Comparison of ENCODE assay signal across 10 mouse cellular contexts in the genomic region with DNA sequence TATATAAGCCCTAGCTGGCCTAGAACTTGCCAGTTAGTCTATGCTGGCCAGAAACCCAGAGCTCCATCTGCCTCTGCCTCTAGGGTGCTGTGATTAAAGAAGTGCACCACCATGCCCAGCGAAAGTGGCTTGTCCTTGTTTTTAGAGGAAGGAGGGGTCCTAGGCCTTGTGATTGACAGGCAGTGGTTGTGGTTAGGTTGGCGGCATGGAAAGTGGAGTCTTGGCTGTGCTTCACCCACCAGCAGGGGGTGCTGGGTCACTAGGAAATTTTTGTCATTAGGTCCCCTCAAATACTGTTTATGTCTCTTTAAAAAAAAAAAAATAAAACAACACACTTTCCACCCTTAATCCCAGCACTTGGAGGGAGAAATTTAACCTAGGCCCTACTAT. TPM values are rescaled to one million over a fixed set of nuclear protein-coding genes. Genes with fewer than 3 reads are reported as not detected.
DNase-seq lines count a peak whose midpoint lies in the region; ATAC-seq and TF ChIP-seq lines count a peak whose summit lies in the region.
"Had no signal": no experiment of that assay in that cellular context is flagged by ENCODE, and none has a peak within 500 bp of the region (broad histone marks: within the 10 kb centered on the region; RNA-seq: fewer than 3 reads in every experiment).

No protein-coding gene starts in this region.

- ATAC-seq in hindbrain, embryonic 14.5 days (ENCODE audit: low FRiP score): no peak

- no peak for TF ChIP-seq POLR2A in cerebellum, adult 2 months (IDR thresholded peaks at IDR 0.05; ENCODE audit: borderline replicate concordance, insufficient read depth, low read length)

- no peaks in the 10 kb centered on the region for H3K9me3 ChIP-seq in hindbrain, embryonic 14.5 days (ENCODE audit: control insufficient read depth, low read length)
- H3K9me3 ChIP-seq: hindbrain, embryonic 15.5 days; neural tube, embryonic 12.5 days had no signal

- no peak overlapping the region for H3K4me3 ChIP-seq in cerebellum, adult 2 months (replicated peaks; ENCODE audit: insufficient read depth, low read depth, low read length)
- no peak overlapping the region for H3K4me3 ChIP-seq in hindbrain, embryonic 14.5 days (replicated peaks; ENCODE audit: low read length)
- H3K4me3 ChIP-seq: hindbrain, embryonic 15.5 days; neural tube, embryonic 12.5 days had no signal

- TF ChIP-seq CTCF in cerebellum, adult 2 months (IDR thresholded peaks at IDR 0.05; ENCODE audit: borderline replicate concordance, insufficient read depth, low read depth, low read length): no peak

- no peak overlapping the region for H3K27ac ChIP-seq in cerebellum, adult 2 months (ENCODE audit: insufficient read depth, low read length)
- H3K27ac ChIP-seq in hindbrain, embryonic 14.5 days: no peak overlapping the region
- H3K27ac ChIP-seq: neural tube, embryonic 12.5 days had no signal

- no peaks in the 10 kb centered on the region for H3K36me3 ChIP-seq in hindbrain, embryonic 14.5 days (replicated peaks; ENCODE audit: control insufficient read depth, insufficient read depth)
- H3K36me3 ChIP-seq: hindbrain, embryonic 15.5 days; neural tube, embryonic 12.5 days had no signal

- H3K9ac ChIP-seq in hindbrain, embryonic 14.5 days: no peak overlapping the region
- H3K9ac ChIP-seq: hindbrain, embryonic 15.5 days; neural tube, embryonic 12.5 days had no signal

- no peaks in the 10 kb centered on the region for H3K27me3 ChIP-seq in cerebellum, adult 2 months (ENCODE audit: control insufficient read depth, insufficient read depth, low read length)
- no peaks in the 10 kb centered on the region for H3K27me3 ChIP-seq in hindbrain, embryonic 14.5 days (ENCODE audit: control insufficient read depth, insufficient read depth, low read length)

- no peak overlapping the region for H3K4me2 ChIP-seq in hindbrain, embryonic 14.5 days (replicated peaks)
- H3K4me2 ChIP-seq: hindbrain, embryonic 15.5 days; neural tube, embryonic 12.5 days had no signal

- H3K4me1 ChIP-seq in cerebellum, adult 2 months (ENCODE audit: control insufficient read depth, insufficient read depth, low read length): no peaks in the 10 kb centered on the region
- H3K4me1 ChIP-seq in hindbrain, embryonic 14.5 days (replicated peaks; ENCODE audit: control insufficient read depth, insufficient read depth, low read length): no peaks in the 10 kb centered on the region
- H3K4me1 ChIP-seq: neural tube, embryonic 12.5 days had no signal

- DNase-seq in cerebellum, postnatal 14 days: peak; percentile 45 to 68
- DNase-seq in cerebellum, adult 2 months: no peak
- DNase-seq in right cerebral cortex, postnatal 14 days: peak; percentile 32
- DNase-seq in right cerebral cortex, postnatal 36 days (ENCODE audit: low spot score in 2 of 2): no peak
- DNase-seq in hindbrain, embryonic 14.5 days (ENCODE audit: low spot score): peak; percentile 25
- peak; percentile 29 for DNase-seq in thymus, postnatal 25 days
- no peak for DNase-seq in right cerebral cortex, adult 18-20 months
- DNase-seq in ovary, adult 18-20 months (ENCODE audit: low spot score): no peak

- 30% methylated on average over 2 of the region's 2 CpGs for WGBS in cerebellum, adult 2 months
- whole genome bisulfite sequencing in hindbrain, embryonic 14.5 days: 15% methylated on average over 2 of the region's 2 CpGs

RNA-seq across cellular contexts. Expression of a gene that starts 18.4 kb away (rescaled TPM):
- polyA plus RNA-seq in cerebellum, adult 2 months (2012; rRNA removed): 13.4 and 14.1 TPM in 2 replicates
- 11.7 and 12.5 TPM in 2 replicates for polyA plus RNA-seq in hindbrain, embryonic 14.5 days (2014; fragmentation: Nextera tagmentation; extraction: Ambion mirVana)

RNA-seq across cellular contexts. Expression of a gene that starts 18.5 kb away (rescaled TPM):
- 26.7 and 28.1 TPM in 2 replicates for polyA plus RNA-seq in cerebellum, adult 2 months (2012; rRNA removed)
- polyA plus RNA-seq in hindbrain, embryonic 14.5 days (2014; fragmentation: Nextera tagmentation; extraction: Ambion mirVana): 58.7 and 60.1 TPM in 2 replicates

RNA-seq across cellular contexts. Expression of a gene that starts 18.7 kb away (rescaled TPM):
- polyA plus RNA-seq in cerebellum, adult 2 months (2012; rRNA removed): 36.1 and 39.9 TPM in 2 replicates
- 23.7 and 26.3 TPM in 2 replicates for polyA plus RNA-seq in hindbrain, embryonic 14.5 days (2014; fragmentation: Nextera tagmentation; extraction: Ambion mirVana)

RNA-seq across cellular contexts. Expression of a gene that starts 32.7 kb away (rescaled TPM):
- 1.5 and 1.8 TPM in 2 replicates for polyA plus RNA-seq in cerebellum, adult 2 months (2012; rRNA removed)
- 0.87 and 1.4 TPM in 2 replicates for polyA plus RNA-seq in hindbrain, embryonic 14.5 days (2014; fragmentation: Nextera tagmentation; extraction: Ambion mirVana)

RNA-seq across cellular contexts. Expression of a gene that starts 41.9 kb away (rescaled TPM):
- polyA plus RNA-seq in cerebellum, adult 2 months (2012; rRNA removed): 25.9 and 33.0 TPM in 2 replicates
- 4.7 and 5.4 TPM in 2 replicates for polyA plus RNA-seq in hindbrain, embryonic 14.5 days (2014; fragmentation: Nextera tagmentation; extraction: Ambion mirVana)

Comparison
In these comparisons a context has a peak if more than half of its experiments do, and no peak if none do; other contexts are left out.
1. DNase-seq: peak in cerebellum, postnatal 14 days (2 of 2), right cerebral cortex, postnatal 14 days (single experiment), hindbrain, embryonic 14.5 days (single experiment) and thymus, postnatal 25 days (single experiment); none in cerebellum, adult 2 months (0 of 2), right cerebral cortex, postnatal 36 days (0 of 2), right cerebral cortex, adult 18-20 months (single experiment) and ovary, adult 18-20 months (single experiment).